Mouse (Mus musculus) spleen, adult 10 weeks (tissue): ENCODE data around the gene Pif1. TPM values are rescaled to one million over a fixed set of nuclear protein-coding genes. Genes with fewer than 3 reads are reported as not detected.

Experiments
- polyA plus RNA-seq: library from polyadenylated mRNA; stranded (reverse); fragments of 350-450 nt; fragmentation: Illumina TruSeq; extraction: RNeasy Lipid Tissue Mini Kit (QIAGEN cat#74804); gene quantifications from one replicate; pipeline ENCODE4 v1.2.3, GENCODE M21; 2015; ENCODE audit warnings: low replicate concordance; ENCODE audit not compliant: insufficient read depth

Pif1 gene
- polyA plus RNA-seq: 2.4 TPM

GRCm38 (mm10) chr9:65586406-65587269 is at the start of gene Pif1:
Gene Pif1, plus strand, starts transcription at chr9:65587160.

DNA sequence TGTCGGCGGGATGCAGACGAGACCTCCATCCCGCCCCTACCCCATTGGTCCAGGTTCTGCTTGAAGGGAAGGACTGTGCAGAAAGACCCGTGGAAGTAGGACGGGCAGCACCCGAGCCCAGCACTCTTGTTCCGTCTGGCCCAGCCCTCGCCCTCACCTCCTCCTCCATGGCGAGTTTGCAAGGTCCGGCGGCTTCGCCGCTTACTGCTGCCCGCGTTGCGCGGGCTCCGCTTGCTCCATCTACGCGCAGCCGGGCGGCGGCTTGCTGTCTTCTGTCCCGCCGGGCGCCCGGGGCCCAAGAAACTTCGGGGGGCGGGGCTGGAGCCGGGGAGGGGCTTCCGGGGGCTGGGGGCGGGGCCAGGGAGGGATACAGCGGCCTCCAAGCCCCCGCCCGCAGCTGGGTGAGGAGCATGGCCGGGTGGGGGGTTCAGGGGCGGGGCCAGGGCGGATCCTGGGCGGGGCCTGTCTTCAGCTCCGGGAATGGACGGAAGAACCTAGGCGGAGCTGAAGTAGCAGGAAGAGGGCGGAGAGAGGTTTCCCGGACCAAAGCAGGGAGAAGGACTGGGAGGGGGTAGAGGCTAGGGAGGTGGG is 7.1 kb upstream of the Pif1 start, which contains the start of gene Plekho2:
Gene Plekho2, minus strand, starts transcription at position 260 of the 591 bp plus-strand sequence.

GRCm38 (mm10) chr9:65629025-65629766 is 42.2 kb downstream of the Pif1 start, which contains the start of gene Rbpms2:
Gene Rbpms2, plus strand, starts transcription at chr9:65629648.

Other genes starting within 250 kb of the Pif1 start
- gene Pdcd7, start 241.1 kb upstream of the Pif1 start, polyA plus RNA-seq: 26.4 TPM
- 0.33 TPM for gene Ubap1l, start 226.1 kb upstream of the Pif1 start, polyA plus RNA-seq
- gene Kbtbd13, start 195.5 kb upstream of the Pif1 start, polyA plus RNA-seq: not detected
- gene Rasl12, start 188.7 kb upstream of the Pif1 start, polyA plus RNA-seq: 3.7 TPM
- not detected for gene Slc51b, start 164.2 kb upstream of the Pif1 start, polyA plus RNA-seq
- 37.4 TPM for gene Mtfmt, start 151.4 kb upstream of the Pif1 start, polyA plus RNA-seq
- 81.7 TPM for gene Spg21, start 126.2 kb upstream of the Pif1 start, polyA plus RNA-seq
- gene Ankdd1a, start 67.0 kb upstream of the Pif1 start, polyA plus RNA-seq: not detected
- gene Plekho2, start 7.1 kb upstream of the Pif1 start, polyA plus RNA-seq: 46.8 TPM
- gene Rbpms2, start 42.5 kb downstream of the Pif1 start, polyA plus RNA-seq: 3.7 TPM
- 70.3 TPM for gene Oaz2, start 80.8 kb downstream of the Pif1 start, polyA plus RNA-seq
- 9.8 TPM for gene Zfp609, start 240.4 kb downstream of the Pif1 start, polyA plus RNA-seq